Mouse (Mus musculus): ENCODE measurements around the gene Nap1l4.

Gene Nap1l4

GRCm38 (mm10) chr7:143475876-143476275 is 73.0 kb downstream of the Nap1l4 start:
- ChIA-PET POLR2A (interaction anchor here in 2 of 4 experiments (0.6 to 3.5 kb wide), 13 partner anchors 9 to 353 kb away, joined by 3 to 23 read pairs (median 5); partner anchors contain the start of genes Cdkn1c (in 2 of the 2), Cars (in 1 of the 2), Nap1l4 (in 1 of the 2) and Phlda2 (in 1 of the 2)), CTCF (interaction anchor here (0.6 to 19.7 kb wide), 32 partner anchors 8 to 403 kb away, joined by 3 to 679 read pairs (median 4); partner anchors contain the start of gene Phlda2 (in 2 of the 4))

- POLR2A ChIA-PET: interaction anchor here in 3 of 4 experiments (0.5 to 3.5 kb wide), 24 partner anchors 8 to 526 kb away, joined by 3 to 23 read pairs (median 4); partner anchors contain the start of genes Cdkn1c (in 2 of the 3), Phlda2 (in 2 of the 3), Cars (in 1 of the 3) and Cd81 (in 1 of the 3)
Measured at GRCm38 (mm10) chr7:143474811-143475210, 74.1 kb downstream of the Nap1l4 start.

DNA sequence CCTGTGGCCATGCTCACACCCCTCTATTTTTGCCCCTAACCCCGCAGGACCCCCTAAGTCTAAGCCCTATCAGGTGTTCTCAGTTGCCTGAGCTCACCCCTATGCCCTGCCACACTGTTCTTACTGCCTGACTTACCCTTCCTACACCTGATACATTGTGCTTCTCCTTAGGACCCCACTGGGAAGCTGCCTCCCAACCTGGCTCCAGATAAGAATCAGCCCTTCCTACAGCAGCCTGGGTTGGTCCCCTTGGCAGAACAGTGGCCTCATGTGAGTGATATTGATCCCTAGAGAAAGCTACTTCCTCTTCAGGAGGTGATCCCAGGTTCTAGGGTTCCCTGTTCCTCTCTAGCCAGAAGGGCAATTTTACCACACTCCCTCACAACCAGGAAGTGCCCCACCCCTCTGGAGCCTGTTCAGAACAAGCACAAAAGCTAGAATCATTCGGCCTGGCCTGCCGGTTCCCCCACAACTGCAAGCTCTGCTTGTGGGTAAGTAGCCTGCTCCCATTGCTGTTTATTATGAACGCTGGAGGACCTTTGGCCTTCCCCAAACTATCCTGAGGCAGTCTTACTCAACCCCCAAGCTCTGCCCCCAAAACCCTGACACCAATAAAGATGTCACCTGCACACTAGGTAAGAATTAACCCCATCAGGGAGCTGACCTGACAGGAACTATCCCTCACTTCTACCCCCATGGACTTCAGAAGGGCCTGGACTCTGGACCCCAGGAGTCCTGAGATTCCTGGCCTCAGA is 75.4 kb downstream of the Nap1l4 start, which contains the start of gene Slc22a18:
Gene Slc22a18, plus strand, starts transcription at position 390 of the 755 bp plus-strand sequence.
- ChIA-PET POLR2A (interaction anchor here in 2 of 4 experiments (0.7 to 3.5 kb wide), 17 partner anchors 9 to 420 kb away, joined by 3 to 23 read pairs (median 5); partner anchors contain the start of genes Cars (in 2 of the 2), Cdkn1c (in 2 of the 2), Nap1l4 (in 1 of the 2) and Phlda2 (in 1 of the 2)), CTCF (interaction anchor here in 3 of 4 experiments (0.6 to 19.7 kb wide), 19 partner anchors 9 to 380 kb away, joined by 3 to 679 read pairs (median 4); partner anchors contain the start of genes Phlda2 (in 2 of the 3) and Trpm5 (in 1 of the 3))

More at GRCm38 (mm10) chr7:143474811-143475210, 74.1 kb downstream of the Nap1l4 start:
- CTCF ChIA-PET: interaction anchor here (0.5 to 19.7 kb wide), 33 partner anchors 8 to 1647 kb away, joined by 3 to 679 read pairs (median 4); partner anchors contain the start of gene Phlda2 (in 2 of the 4)

GRCm38 (mm10) chr7:143469946-143470345 is 79.0 kb downstream of the Nap1l4 start:
- POLR2A ChIA-PET: interaction anchor here in 3 of 4 experiments (0.5 to 1.8 kb wide), 21 partner anchors 9 to 375 kb away, joined by 3 to 12 read pairs (median 3); partner anchors contain the start of genes Cars (in 1 of the 3), Cdkn1c (in 1 of the 3) and Trpm5 (in 1 of the 3)
- CTCF ChIA-PET: interaction anchor here (0.5 to 19.7 kb wide), 66 partner anchors 8 to 575 kb away, joined by 3 to 679 read pairs (median 4); partner anchors contain the start of genes Cdkn1c (in 2 of the 4), Trpm5 (in 2 of the 4) and Mrgpre (in 1 of the 4)

DNA sequence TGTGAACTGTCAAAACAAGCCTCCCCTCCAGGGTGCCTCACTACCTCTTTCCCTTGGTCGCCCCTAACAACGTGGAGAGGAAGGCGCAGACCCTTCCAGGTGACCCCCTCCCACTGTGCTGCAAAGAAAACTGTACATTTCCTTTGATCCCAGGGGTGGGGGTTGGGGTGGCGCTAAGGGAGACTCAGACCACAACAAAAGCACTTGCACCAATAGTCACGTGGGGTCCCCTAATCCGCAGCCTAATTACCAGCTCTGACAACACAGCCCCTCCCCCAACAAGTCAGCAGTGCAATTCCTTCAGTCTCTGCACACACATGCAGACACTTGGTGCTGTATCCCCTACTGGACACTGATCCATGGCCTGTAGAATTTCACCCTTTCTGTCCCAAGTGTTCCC is 81.2 kb downstream of the Nap1l4 start:
- POLR2A ChIA-PET: interaction anchor here in 3 of 4 experiments (0.5 to 5.6 kb wide), 15 partner anchors 9 to 462 kb away, joined by 3 to 54 read pairs (median 3); no protein-coding TSS in a partner anchor
- CTCF ChIA-PET: interaction anchor here (0.6 to 19.7 kb wide), 23 partner anchors 9 to 730 kb away, joined by 3 to 679 read pairs (median 4); partner anchors contain the start of gene Phlda2 (in 1 of the 4)

DNA sequence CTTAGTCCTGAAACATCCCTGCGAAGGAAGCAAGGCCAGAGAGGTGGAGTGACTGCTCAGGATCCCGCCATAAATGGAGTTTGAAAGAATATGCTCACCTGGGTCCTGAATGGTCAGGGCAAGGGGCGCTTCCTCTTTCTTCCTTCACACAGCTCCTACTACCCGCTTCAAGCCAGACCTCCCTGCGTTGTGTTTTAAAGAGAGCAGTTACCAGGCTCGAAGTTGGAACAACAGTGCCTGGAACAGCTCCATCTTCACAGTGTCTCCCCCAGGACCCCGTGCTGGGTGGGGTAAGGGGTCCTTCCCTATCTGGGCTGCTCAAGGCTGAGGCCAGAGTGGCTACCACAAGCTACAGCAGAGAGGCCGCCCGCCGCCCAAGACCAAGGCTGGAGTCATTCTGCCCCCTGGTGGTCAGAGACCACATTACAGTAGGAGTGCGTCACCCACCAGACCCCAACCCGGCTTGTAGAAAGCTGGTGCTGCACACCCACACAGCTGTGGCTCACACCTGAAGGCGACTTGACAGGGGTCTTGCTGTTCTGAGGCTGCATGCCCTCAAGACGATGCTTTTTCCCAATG is 82.7 kb downstream of the Nap1l4 start:
- ChIA-PET CTCF (interaction anchor here (0.5 to 19.7 kb wide), 110 partner anchors 8 to 549 kb away, joined by 3 to 679 read pairs (median 4); partner anchors contain the start of genes Trpm5 (in 3 of the 4), Phlda2 (in 2 of the 4), Cars (in 1 of the 4) and Cd81 (in 1 of the 4)), POLR2A (interaction anchor here (0.5 to 5.6 kb wide), 34 partner anchors 9 to 903 kb away, joined by 3 to 54 read pairs (median 5); partner anchors contain the start of genes Nap1l4 (in 2 of the 4), Cars (in 1 of the 4), Cd81 (in 1 of the 4) and Phlda2 (in 1 of the 4))

DNA sequence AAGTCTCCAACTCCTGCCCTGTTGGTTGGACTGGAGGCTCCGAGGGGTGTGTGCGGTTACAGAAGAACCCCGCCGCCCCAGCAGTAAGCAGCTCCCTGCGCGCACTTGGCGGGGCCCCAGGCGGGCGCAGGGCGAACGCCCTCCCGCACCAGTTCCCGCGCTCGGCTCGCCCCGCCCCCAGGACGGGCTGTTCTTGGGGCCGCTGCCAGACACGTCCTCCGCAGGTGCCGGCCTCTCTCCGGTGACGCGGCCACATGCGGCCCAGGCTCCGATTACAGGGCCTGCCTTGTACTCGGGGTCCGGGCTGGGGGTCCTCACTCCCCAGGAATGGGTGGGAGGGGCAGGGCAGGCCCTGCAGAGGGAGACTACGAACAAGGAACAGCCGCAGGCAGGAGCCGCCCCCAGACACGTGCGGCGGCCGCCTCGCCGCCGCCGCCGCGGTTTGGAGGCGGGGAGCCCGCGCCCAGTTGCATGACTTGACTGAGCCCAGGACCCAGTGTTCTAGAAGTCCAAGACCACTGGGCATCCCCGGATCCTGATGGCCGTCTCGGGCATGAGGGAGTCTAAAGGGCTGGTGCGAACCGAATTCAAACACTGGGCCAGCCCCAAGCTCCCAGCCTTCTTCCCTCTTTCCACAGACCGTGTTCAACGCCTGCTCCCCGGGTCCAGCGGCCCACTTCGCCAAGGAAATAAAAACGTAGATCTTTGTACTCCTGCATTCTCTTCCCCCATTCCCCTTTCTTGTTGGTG is 83.9 kb downstream of the Nap1l4 start:
- ChIA-PET POLR2A (interaction anchor here in 3 of 4 experiments (0.6 to 5.6 kb wide), 10 partner anchors 11 to 420 kb away, joined by 3 to 54 read pairs (median 5); partner anchors contain the start of gene Cd81 (in 1 of the 3)), CTCF (interaction anchor here (0.5 to 19.7 kb wide), 38 partner anchors 11 to 1820 kb away, joined by 3 to 679 read pairs (median 9); partner anchors contain the start of genes Phlda2 (in 2 of the 4) and Trpm5 (in 1 of the 4))

DNA sequence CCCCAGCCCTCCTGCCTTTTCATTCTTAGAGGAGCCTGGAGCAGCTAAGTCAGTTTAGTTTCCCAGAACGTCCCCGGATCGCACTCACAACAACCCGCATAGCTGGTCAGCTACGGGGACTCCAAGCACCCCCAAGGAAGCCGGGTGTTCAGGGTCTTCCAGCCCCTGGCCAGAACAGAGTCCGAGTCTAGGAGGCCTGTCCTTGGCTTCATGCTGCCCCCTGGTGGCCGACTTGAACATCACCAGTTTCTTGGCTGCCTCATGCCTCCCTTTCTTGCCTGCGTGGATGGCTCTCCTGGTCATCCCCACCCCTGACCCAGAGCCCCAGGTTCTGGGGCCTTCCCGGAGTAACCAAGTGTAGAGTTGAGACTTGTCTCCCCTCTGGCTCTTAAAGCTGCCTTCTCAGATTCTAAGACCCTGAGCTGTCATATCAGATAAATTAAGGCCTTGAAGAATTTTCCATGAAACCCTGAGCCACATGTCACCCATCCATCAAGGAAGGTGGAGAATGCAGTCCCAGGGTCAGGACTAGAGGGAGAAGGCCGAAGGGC is 85.0 kb downstream of the Nap1l4 start:
- POLR2A ChIA-PET: interaction anchor here in 3 of 4 experiments (0.6 to 5.6 kb wide), 11 partner anchors 11 to 421 kb away, joined by 3 to 54 read pairs (median 3); partner anchors contain the start of gene Phlda2 (in 1 of the 3)
- CTCF ChIA-PET: interaction anchor here (0.5 to 19.7 kb wide), 19 partner anchors 10 to 347 kb away, joined by 3 to 679 read pairs (median 5); partner anchors contain the start of genes Phlda2 (in 1 of the 4) and Slc22a18 (in 1 of the 4)
